Mouse (Mus musculus): ENCODE measurements around the gene Tsen34.
A peak's percentile ranks its signal among the peaks of the same experiment; 100 is the strongest.

Gene Tsen34

DNA sequence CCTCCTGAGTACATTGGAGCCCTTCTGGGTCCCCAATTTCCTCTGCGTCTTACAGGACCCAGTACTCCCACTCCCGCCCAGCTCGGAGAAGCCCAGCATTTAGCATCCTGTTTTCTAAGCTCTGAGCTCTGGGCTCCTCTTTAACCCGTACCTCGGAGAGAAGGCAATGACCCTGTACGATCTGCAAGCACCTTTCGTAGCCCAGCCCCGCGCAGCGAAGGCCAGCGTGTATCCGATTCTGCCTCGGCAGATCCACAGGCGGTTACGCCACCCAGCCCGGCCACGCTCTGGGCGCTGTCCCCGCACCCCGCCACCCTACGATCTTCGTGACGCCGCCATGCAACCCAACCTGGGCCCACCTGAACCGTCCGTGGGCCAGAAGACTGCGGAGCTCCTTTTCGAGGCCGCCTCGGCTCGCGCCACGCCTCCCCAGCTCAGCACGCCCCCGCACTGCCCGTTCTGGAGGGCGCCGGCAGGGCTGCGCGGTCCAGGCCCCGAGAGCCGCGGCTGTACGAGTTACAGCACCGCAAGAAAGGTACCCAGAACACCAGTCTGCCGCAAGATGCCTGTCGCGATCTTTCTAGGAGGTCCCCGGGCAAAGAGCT lies at the start of gene Tsen34:
Gene Tsen34, plus strand, starts transcription at position 482 of the 605 bp plus-strand sequence.
- DNase-seq = no peak

DNA sequence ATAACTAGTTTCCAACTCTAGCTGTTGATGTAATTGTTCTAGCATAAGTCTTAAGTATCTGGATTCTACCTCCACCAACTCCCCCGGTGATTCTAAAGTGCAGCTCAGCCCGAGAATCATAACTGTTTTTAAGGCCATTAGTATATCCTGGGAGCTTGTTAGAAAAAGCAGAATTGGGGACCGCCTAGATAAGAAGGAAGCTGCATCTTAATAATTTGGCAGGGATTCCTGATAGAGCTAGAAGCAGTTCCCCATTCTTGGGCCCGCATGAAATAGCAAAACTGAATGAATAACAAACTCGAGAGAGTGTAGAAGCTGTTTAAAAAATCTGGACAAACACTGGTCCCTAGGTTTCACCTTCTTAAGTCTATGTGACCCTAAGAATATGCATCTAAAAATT lies 49.3 kb upstream of the Tsen34 start:
- no peak for DNase-seq

GRCm38 (mm10) chr7:3643843-3644242 lies 48.8 kb upstream of the Tsen34 start:
- DNase-seq = no peak

- DNase-seq = peak in 1 of 2 experiments; percentile 94
Observed at GRCm38 (mm10) chr7:3644348-3644671, 48.4 kb upstream of the Tsen34 start.

GRCm38 (mm10) chr7:3644672-3645487 lies 47.8 kb upstream of the Tsen34 start, which contains the start of gene Cnot3:
Gene Cnot3 (plus strand): TSS chr7:3645268.
- DNase-seq = peak; percentile 97

- DNase-seq = no peak
Observed at GRCm38 (mm10) chr7:3645488-3646025, 47.1 kb upstream of the Tsen34 start.

- no peak for DNase-seq
Observed at GRCm38 (mm10) chr7:3646188-3646587, 46.5 kb upstream of the Tsen34 start.

DNA sequence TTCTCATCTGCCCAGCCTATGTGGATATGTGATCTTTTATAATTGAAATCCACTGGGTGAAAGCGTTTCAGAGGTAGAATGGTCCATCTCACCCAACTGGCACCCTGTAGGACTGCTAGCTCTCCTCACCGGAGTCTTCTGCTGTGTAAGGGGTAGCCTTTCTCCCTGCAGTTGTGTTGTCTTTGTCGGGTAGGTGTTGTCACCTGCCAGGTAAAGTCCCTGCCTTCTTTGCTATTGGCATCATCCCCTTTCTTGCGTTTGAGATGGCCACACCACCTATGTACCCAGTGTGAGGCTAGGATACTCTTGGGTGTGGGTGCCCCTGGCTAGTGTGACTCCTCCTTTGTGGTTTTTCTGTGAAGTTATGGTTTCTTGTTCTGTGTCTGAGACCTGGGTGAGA lies 46.0 kb upstream of the Tsen34 start:
- no peak for DNase-seq

- DNase-seq = no peak
Observed at GRCm38 (mm10) chr7:3656966-3657365, 35.7 kb upstream of the Tsen34 start.

GRCm38 (mm10) chr7:3658578-3658977 lies 34.1 kb upstream of the Tsen34 start:
- no peak for DNase-seq

- DNase-seq = no peak
Observed at GRCm38 (mm10) chr7:3664524-3665214, 28.0 kb upstream of the Tsen34 start.

DNA sequence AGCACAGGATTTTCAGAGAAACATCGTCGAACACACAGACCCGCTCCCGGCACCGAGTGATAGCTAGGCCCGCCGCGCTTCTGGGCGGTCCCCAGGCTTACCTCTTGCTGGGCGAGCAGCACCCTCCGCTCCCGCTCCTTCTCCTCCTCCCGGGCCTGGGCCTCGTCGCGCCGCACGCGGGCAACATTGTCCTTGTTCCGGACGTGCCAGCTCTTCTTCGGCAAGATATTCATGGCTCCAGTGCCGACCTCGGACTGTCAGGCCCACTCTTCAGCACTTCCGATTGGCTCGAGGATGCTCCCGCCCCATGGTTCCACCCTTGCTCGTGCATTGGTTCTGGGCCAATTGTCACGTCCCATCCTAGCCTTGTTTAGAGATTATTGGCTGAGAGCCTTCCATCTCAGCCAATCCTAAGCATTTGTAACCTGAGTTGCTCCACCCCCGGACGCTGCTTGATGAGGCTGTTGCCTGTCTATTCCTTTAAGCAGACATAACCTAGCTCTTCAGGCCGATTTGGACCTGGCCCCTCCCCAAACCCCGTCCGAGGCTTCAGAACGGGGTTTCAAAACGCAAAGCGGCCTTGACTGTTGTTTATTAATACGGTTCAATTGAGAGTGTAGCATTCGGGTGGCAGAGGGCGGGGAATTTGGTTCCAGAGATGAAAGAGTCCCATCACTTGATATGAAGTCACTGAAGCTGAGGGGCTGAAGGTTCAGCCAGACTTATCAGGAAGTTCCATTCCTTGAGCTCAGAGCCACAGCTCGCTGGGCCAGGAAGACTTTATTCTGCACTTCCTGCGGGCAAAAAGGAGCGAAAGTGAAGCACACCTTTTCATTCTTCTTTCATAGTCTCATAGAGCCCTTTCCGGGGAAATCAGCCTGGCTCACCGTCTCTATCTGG lies 27.2 kb upstream of the Tsen34 start, which contains the start of gene Leng1:
Gene Leng1, minus strand, starts transcription at position 626 of the 900 bp plus-strand sequence.
- peak; percentile 95 to 96 for DNase-seq

DNA sequence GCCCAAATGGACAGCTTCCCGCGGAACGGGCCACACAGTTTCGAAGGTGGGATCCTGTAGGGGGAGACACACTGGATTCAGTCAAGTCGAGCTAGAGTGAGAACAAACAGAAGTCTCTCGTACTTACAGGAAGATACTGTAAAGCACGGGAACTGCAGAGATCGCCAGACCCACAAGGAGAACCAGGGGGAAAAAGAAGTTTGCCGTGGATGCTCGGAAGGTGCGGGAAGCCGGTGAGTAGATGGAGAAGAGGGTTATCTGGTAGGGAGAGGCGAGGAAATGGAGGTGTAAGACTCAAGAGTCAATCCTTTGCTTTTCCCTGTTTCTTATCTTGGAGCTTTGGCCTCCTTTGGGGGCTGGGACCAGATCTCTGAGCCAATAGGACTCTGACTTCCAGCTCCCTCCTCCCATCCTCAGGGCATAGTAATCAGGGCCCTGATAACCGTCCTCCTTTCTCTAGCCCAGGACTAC lies 25.7 kb upstream of the Tsen34 start:
- DNase-seq = no peak

DNA sequence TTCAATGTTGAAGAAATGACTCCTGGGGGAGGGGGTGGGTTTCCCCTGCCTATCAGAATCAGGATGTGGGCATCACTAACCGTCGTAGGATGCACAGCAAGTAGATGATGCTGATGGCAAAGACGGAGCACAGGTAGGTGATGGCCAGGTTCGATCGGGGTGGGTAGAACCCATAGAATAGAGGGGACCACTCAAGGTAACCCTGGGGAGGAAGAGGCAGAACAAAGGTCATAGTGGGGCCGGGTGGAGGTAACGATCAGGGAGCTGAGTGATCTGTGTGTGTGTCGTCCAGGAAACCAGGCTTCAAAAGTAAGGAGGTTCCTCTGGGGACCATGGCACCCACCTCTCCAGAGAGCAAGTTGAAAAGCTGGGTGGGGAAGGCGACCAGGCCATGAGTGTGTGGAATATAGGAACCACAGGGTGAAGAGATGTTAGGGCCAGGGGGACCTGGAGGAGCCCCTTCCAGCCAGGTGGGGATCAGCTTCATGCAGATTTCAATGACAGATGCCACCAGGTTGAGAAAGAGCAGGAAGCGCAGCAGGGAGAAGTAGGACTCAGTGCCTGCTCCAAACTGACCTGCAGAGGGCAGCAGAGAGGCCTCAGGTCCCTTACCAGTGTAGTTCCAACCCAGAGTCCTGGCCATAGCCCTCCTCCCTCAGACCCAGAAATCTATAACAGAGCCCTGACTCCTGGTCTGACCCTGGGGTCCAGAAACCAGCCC lies 18.0 kb upstream of the Tsen34 start:
- peak; percentile 87 for DNase-seq

DNA sequence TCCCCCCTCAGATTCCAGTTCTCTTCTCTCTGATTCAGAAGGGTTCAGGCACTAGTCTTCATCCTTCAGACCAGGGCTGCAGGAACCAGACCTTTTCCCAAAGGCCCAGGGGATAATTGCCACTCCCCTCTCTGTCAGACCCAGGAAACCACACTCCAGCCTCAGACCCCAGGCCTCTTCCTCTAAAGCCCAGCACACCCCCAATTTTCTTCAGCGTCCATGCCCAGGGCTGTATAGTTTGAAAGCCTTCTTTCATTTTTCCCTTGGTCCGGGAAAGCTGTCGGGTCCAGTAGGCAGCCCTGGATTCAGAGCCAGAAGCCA lies 17.5 kb upstream of the Tsen34 start:
- DNase-seq = no peak

DNA sequence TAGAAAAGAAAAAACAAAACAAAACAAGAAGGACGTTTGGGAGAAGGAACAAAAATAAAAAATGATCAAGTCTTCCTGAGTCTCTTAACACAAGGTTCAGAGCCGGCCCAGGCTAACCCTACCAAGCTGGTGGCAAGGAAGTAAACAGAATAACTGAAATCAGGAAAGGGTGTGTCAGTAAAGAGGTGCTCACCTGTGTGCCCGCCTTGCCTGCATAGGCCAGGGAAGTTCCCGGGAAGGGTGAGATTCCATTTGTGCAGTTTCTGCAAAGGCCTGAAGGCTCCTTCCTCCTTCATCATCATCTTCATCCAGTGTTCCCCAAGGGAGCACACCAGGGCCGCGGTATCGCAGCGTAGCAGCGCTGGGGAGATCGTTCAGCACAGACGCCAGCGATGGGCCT lies 16.3 kb upstream of the Tsen34 start:
- no peak for DNase-seq

GRCm38 (mm10) chr7:3677342-3677741 lies 15.3 kb upstream of the Tsen34 start, which contains the start of gene Tmc4:
Gene Tmc4 (minus strand): TSS chr7:3677553.
- no peak for DNase-seq

- DNase-seq = no peak
Observed at GRCm38 (mm10) chr7:3683908-3684550, 8.6 kb upstream of the Tsen34 start.

- no peak for DNase-seq
Observed at GRCm38 (mm10) chr7:3684698-3685097, 8.0 kb upstream of the Tsen34 start.

GRCm38 (mm10) chr7:3685400-3686187 lies 7.1 kb upstream of the Tsen34 start:
- peak; percentile 63 to 72 for DNase-seq
